Mouse (Mus musculus) neural tube, embryonic 13.5 days (tissue): ENCODE measurements around the gene Slc39a11. TPM values are rescaled to one million over a fixed set of nuclear protein-coding genes. Genes with fewer than 3 reads are reported as not detected.

Source experiments
- ATAC-seq: fragments of 200-750 bp; cut with Nextera tagmentation; 2 replicates; pipeline ENCODE4 v1.8.0; 2017; ENCODE audit warnings: low read depth, mild to moderate bottlenecking, moderate TSS enrichment, moderate library complexity
- H3K27ac ChIP-seq: fragments of 300-500 bp; sonication (generic); replicated peaks from 2 replicates; pipeline ENCODE4 v1.5.1; 2015; ENCODE audit warnings: moderate library complexity, mild to moderate bottlenecking, inconsistent platforms
- H3K27me3 ChIP-seq: fragments of 300-500 bp; sonication (generic); 2 replicates; pipeline ENCODE4 v1.6.1; 2015; ENCODE audit warnings: mild to moderate bottlenecking, inconsistent platforms
- H3K36me3 ChIP-seq: fragments of 300-500 bp; sonication (generic); 2 replicates; pipeline ENCODE4 v1.6.1; 2015; ENCODE audit warnings: mild to moderate bottlenecking, inconsistent platforms
- H3K4me1 ChIP-seq: fragments of 300-500 bp; sonication (generic); replicated peaks from 2 replicates; pipeline ENCODE4 v1.6.1; 2015; ENCODE audit warnings: inconsistent platforms
- H3K4me2 ChIP-seq: fragments of 300-500 bp; sonication (generic); 2 replicates; pipeline ENCODE4 v1.6.1; 2015; ENCODE audit warnings: inconsistent platforms, mild to moderate bottlenecking, moderate library complexity
- H3K4me3 ChIP-seq: fragments of 300-500 bp; sonication (generic); 2 replicates; pipeline ENCODE4 v1.5.1; 2015; ENCODE audit warnings: mild to moderate bottlenecking, inconsistent platforms
- H3K9ac ChIP-seq: fragments of 300-500 bp; sonication (generic); 2 replicates; pipeline ENCODE4 v1.6.1; 2015; ENCODE audit warnings: moderate library complexity, mild to moderate bottlenecking, inconsistent platforms
- H3K9me3 ChIP-seq: fragments of 300-500 bp; sonication (generic); 2 replicates; pipeline ENCODE4 v1.6.1; 2016; ENCODE audit warnings: inconsistent platforms
- WGBS: fragments of 180-500 bp; shearing (Covaris S2); methylation state at CpG from one replicate; pipeline ENCODE4 v1.1.7; 2015; 5-methylcytosine and 5-hydroxymethylcytosine counted together
- polyA plus RNA-seq: library from polyadenylated mRNA; unstranded; fragments of >200 nt; fragmentation: Nextera tagmentation; extraction: Ambion mirVana; gene quantifications from 2 replicates; pipeline ENCODE4 v1.2.1, GENCODE M21; 2015

Gene Slc39a11
- polyA plus RNA-seq, 1 experiment from 2014 or later: 26.8 TPM

DNA sequence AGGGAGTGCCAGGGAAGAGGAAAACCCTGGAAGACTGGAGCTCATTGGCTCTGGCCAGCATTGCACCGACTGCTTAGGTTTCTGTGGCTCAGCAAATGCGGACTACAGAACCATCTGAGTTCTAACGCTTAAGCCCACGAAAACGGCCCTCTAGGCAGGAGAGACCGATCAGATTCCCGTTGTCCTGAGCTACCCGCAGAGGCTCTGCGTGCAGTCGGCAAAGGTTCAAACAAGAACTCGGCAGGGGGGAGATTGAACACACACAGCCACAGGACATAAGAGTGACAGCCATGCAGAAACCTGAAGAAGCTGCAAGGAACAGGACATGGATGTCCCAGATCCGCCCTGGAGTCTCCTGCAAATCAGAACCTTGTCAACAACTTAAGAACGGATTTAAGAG, 286.1 kb downstream of the Slc39a11 start:
- Histone ChIP-seq H3K9me3 (no peaks in the 10 kb centered on the region), H3K27me3 (no peaks in the 10 kb centered on the region), H3K4me3 (no peak overlapping the region), H3K9ac (no peak overlapping the region), H3K4me1 (peaks cover 26% of the 10 kb centered on the region), H3K36me3 (no peaks in the 10 kb centered on the region), H3K27ac (no peak overlapping the region), H3K4me2 (no peak overlapping the region)
- no peak for ATAC-seq
- WGBS: 28% methylated on average over 13 of the region's 13 CpGs

DNA sequence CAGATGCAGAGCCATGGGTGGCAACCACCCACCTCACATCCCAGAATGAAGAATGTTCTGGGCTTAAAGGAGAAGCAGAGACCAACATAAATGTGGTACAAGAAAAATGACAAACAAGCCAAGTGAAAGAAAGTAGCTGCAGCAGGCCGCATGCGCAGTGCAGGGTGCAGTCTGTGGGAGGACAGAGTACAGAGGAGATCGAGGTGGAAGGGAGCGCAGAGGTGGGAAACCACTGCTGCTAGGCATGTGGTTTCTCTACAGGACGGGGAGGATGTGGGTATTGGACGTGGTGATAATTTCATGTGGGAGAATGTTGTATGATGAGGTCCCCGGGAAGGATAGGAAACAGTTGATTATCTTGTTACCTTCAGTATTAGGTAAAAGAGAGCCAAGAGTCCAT, 287.3 kb downstream of the Slc39a11 start:
- 94% methylated on average over 7 of the region's 7 CpGs for WGBS

DNA sequence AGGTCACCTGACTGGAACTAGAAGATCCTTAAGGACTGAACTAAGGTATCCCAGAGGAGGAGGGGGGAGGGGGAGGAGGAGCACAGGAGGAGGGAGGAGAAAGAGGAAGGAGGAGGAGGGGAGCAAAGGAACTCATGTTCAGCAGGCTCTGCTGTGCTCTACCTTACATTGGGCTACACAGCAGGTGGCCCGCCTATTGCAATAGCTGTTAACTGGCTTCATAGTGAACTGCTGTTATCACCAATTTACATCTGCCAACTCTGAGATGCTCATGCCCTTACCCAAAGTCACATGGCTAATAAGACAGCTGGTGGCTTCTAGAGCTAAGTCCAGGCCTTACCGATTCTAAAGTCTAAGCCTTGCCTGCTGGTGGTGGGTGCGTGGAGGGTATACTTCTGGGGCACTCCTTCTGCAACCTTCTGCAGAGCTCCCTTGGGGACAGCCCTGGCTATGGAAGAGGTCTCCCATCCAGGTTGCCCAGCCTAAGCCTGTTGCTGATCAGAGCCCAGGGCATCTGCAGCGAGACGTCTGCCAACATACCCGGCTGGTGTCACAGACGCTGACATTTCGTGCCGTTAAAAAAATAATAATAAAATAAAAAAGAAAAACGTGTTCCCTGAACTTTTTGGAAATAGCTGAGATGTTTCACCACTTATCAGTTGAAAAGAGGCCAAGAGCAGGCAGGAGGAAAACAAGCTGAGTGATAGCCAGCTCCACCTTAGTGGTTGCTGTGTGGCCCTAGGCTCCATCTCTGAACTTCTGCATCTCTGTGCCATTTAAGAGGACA, 289.6 kb downstream of the Slc39a11 start:
- H3K4me3 ChIP-seq: no peak overlapping the region
- ATAC-seq: no peak
- no peaks in the 10 kb centered on the region for H3K36me3 ChIP-seq
- H3K9me3 ChIP-seq: no peaks in the 10 kb centered on the region
- peaks cover 15% of the 10 kb centered on the region for H3K4me1 ChIP-seq
- H3K4me2 ChIP-seq: no peak overlapping the region
- H3K27me3 ChIP-seq: no peaks in the 10 kb centered on the region
- no peak overlapping the region for H3K27ac ChIP-seq
- no peak overlapping the region for H3K9ac ChIP-seq
- WGBS: 88% methylated on average over 10 of the region's 10 CpGs

More for the DNA sequence above, 287.3 kb downstream of the Slc39a11 start:
- H3K9me3 ChIP-seq: no peaks in the 10 kb centered on the region
- no peaks in the 10 kb centered on the region for H3K36me3 ChIP-seq
- H3K27me3 ChIP-seq: no peaks in the 10 kb centered on the region
- peaks cover 18% of the 10 kb centered on the region for H3K4me1 ChIP-seq
- H3K9ac ChIP-seq: no peak overlapping the region
- no peak for ATAC-seq
- no peak overlapping the region for H3K27ac ChIP-seq
- no peak overlapping the region for H3K4me2 ChIP-seq
- H3K4me3 ChIP-seq: no peak overlapping the region

DNA sequence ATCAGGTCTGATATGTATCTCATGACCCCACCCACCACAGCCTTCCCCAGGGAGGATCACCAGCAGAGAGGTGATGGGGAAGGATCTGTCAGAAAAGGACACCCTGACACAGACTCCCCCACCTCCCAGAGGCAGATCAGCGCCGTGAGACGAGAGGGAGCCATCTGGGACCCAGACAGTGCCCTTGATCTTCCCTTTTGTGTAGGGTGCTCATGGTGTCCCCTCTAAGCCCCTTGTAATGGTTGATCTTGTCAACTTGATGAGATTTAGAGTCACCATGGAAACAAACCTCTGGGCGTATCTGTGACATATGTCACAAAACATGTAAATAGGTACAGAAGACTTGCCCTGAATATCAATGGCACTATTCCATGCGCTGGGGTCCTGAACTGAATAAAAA, 293.9 kb downstream of the Slc39a11 start:
- Histone ChIP-seq H3K9me3 (no peaks in the 10 kb centered on the region), H3K4me2 (no peak overlapping the region), H3K36me3 (no peaks in the 10 kb centered on the region), H3K4me1 (peaks cover 16% of the 10 kb centered on the region), H3K27ac (no peak overlapping the region), H3K9ac (no peak overlapping the region), H3K27me3 (no peaks in the 10 kb centered on the region), H3K4me3 (no peak overlapping the region)
- WGBS: 57% methylated on average over 5 of the region's 5 CpGs
- no peak for ATAC-seq

DNA sequence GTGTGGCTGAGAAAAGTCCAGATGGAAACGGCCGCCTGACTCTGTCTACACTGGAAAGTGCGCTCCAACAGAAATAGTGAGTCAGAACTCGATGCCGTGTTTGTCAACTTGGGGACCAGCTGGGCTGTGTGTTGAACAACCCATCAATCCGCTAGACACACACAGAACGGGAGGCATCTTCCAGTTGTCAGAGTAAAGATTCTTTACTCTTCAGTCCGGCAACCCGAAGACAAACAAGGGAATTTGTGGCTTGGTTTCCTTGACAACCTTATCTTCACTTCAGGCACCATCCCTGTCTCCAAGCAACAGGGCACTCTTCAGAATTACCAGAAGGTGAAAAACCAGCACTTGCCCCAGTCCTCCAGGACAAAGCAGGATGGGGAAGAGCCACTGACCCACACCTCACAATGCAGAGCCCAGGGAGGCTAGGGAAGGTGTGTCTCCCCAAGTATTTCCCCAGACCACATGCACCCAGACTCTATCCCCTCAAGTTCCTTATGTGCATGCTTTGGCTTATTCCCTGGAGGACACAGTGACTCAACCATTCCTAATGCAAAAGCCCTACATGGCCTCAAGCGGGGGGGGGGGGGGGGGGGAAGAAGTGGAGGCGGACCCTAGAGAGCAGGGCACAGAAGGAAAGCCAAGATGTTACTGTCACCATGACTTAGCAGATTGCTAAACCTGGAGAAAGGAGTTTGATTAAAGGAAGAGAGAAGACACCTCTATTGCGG, 297.6 kb downstream of the Slc39a11 start:
- Histone ChIP-seq H3K9me3 (peaks cover 11% of the 10 kb centered on the region), H3K4me1 (peaks cover 21% of the 10 kb centered on the region), H3K27me3 (no peaks in the 10 kb centered on the region), H3K4me3 (no peak overlapping the region), H3K27ac (no peak overlapping the region), H3K36me3 (no peaks in the 10 kb centered on the region), H3K4me2 (no peak overlapping the region), H3K9ac (no peak overlapping the region)
- no peak for ATAC-seq
- 57% methylated on average over 11 of the region's 12 CpGs for WGBS

DNA sequence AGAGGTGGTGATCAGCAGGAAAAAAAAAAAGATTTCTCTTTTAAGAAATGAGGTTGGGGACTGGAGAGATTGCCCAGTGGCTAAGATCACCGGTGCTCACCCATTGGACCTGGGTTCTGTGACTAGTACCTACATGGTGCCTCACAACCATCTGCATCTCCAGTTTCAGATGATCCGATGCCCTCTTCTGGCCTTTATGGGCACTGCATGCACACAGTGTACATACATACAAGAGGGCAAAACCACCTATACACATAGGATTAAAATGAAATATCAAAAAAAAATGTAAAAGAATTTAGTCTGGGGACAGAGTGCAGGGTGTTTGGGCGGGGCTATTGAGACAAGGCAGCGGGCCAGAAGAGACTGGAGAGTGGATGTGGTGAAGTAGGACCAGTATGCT, 299.3 kb downstream of the Slc39a11 start:
- Histone ChIP-seq H3K27ac (no peak overlapping the region), H3K4me3 (no peak overlapping the region), H3K36me3 (no peaks in the 10 kb centered on the region), H3K27me3 (no peaks in the 10 kb centered on the region), H3K4me2 (no peak overlapping the region), H3K9me3 (peaks cover 11% of the 10 kb centered on the region), H3K9ac (no peak overlapping the region), H3K4me1 (peaks cover 24% of the 10 kb centered on the region)
- no peak for ATAC-seq
- whole genome bisulfite sequencing: 91% methylated on average over 4 of the region's 4 CpGs

DNA sequence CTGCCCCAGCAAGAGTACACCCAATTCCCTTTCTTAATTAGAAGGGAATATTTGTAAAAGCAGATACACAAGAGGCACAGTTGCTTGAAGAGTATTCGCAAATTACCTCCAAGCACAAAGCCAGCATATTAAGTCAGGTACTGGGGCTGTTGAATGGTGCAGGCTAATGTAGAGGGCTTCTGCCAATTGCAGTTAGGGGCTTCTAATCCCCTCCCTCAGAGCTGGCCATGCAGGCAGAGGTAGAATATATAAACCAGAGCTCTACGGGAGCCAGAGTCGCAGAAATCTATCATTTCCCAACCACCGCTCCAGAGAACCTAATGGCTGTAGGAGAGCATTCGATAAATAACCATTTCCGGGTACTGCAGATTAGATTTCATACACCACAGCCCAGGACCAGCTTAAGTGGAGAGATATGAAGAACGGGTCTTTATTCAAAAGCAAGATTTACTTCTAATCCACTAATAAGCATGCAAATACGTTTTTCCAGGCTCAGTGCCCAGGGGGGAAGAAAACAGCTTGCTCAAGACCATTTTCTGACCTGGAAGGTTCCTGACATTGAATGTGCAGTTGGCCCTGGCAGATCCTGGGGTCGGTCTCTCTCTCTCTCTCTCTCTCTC, 302.9 kb downstream of the Slc39a11 start:
- H3K4me1 ChIP-seq: peaks cover 22% of the 10 kb centered on the region
- peaks cover 11% of the 10 kb centered on the region for H3K9me3 ChIP-seq
- no peaks in the 10 kb centered on the region for H3K27me3 ChIP-seq
- H3K9ac ChIP-seq: no peak overlapping the region
- no peak overlapping the region for H3K4me3 ChIP-seq
- 61% methylated on average over 9 of the region's 9 CpGs for WGBS
- peaks cover under 1% of the 10 kb centered on the region; the same call in 1 of the 2 replicates for H3K36me3 ChIP-seq
- ATAC-seq: no peak
- peak overlapping the region; percentile 68 for H3K27ac ChIP-seq
- no peak overlapping the region for H3K4me2 ChIP-seq

DNA sequence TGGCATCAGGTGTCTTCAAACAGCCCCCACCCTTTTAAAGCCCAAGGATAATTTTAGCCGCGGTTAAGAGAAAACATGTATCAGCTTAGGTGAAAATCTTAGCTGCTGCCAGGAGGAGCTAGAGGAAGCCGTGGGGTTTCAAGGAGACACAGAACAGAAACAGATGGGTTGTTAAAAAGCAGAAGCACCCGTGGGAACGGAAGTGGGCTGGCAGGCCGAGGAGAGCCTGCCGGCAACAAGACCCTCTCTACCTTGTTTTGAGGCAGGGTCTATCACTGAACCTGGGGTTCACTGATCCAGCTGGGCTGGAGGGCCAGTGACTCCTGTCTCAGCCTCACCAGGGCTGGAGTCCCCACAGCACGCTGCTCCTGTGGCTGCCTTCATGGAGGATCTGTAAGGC, 310.1 kb downstream of the Slc39a11 start:
- Histone ChIP-seq H3K4me1 (peaks cover 10% of the 10 kb centered on the region; the same call in 1 of the 2 replicates), H3K9me3 (no peaks in the 10 kb centered on the region; the same call in 1 of the 2 replicates), H3K4me3 (no peak overlapping the region), H3K27me3 (no peaks in the 10 kb centered on the region), H3K36me3 (peaks cover 7% of the 10 kb centered on the region; the same call in 1 of the 2 replicates), H3K27ac (no peak overlapping the region), H3K4me2 (no peak overlapping the region), H3K9ac (no peak overlapping the region)
- ATAC-seq: no peak
- 75% methylated on average over 8 of the region's 8 CpGs for WGBS

DNA sequence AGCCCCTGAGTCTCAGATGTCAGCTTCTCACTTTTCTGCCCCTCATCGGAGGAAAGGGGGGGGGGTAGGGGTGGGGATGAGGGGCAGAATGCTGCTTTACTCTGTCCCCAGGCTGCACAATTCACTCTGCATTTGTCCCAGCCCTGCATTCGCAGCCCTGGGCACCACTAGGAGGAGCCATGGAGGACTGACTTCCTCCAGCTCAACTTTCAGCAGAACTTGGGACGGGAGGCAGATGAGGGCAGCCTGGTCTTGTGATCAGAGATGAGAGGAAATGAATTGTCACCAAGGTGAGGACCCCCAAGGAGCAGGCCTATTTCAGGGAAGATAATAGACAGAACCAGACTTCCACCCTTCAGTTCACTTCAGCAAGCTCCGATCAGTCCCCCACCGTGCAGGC, 311.3 kb downstream of the Slc39a11 start:
- ATAC-seq: no peak
- no peak overlapping the region for H3K27ac ChIP-seq
- WGBS: 64% methylated on average over 5 of the region's 5 CpGs
- H3K9me3 ChIP-seq: no peaks in the 10 kb centered on the region; the same call in 1 of the 2 replicates
- no peak overlapping the region for H3K9ac ChIP-seq
- peaks cover 7% of the 10 kb centered on the region; the same call in 1 of the 2 replicates for H3K36me3 ChIP-seq
- no peaks in the 10 kb centered on the region for H3K27me3 ChIP-seq
- no peak overlapping the region for H3K4me3 ChIP-seq
- no peak overlapping the region for H3K4me2 ChIP-seq
- peaks cover 18% of the 10 kb centered on the region; the same call in 1 of the 2 replicates for H3K4me1 ChIP-seq

DNA sequence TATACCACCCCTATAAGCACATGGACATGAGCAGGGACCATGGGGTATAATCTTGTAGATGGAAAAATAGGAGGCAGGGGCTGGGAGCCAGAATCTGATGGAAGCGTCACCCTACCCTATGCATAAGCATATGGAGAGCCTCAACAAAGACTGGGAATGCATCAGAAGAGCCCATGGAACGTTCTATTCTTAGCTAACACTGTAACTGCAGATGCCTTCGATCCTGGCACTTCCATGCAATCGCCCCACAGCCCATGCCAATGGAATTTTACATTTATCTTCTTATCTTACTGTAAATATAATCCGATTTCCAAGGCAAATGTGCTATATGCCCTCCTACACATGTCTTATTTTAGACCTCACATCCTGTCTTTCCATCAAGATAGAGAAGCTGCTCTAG, 314.2 kb downstream of the Slc39a11 start:
- Histone ChIP-seq H3K27me3 (0 out of 2 replicates have a peak, but pooled peaks cover 2% of the 10 kb centered on the region), H3K27ac (no peak overlapping the region), H3K36me3 (no peaks in the 10 kb centered on the region), H3K4me3 (no peak overlapping the region), H3K4me2 (no peak overlapping the region), H3K9ac (no peak overlapping the region), H3K9me3 (no peaks in the 10 kb centered on the region), H3K4me1 (peaks cover 19% of the 10 kb centered on the region; the same call in 1 of the 2 replicates)
- 93% methylated on average over 5 of the region's 5 CpGs for WGBS
- no peak for ATAC-seq

DNA sequence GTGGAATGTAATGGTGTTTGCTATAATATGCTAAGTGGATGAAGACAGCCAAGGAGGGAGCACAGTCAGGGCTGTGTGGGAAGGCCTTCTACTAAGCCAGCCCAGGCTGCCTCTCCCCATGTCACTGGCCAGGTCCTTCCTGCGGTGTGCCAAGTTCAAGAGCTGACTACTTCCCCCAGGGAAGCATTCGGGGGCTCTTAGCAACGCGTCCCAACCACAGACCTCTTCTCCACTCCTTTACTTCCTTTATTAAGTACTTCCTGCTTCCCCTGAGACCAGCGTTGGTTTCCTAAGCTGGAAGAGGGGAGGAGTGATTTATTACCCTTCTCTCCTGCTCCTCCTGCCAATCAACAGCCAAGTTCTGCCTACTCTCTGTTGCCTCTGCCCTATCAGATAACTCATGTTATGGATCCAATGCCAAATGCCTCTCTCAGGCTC, 315.4 kb downstream of the Slc39a11 start:
- Histone ChIP-seq H3K36me3 (no peaks in the 10 kb centered on the region), H3K9ac (no peak overlapping the region), H3K4me1 (peaks cover 29% of the 10 kb centered on the region; the same call in 1 of the 2 replicates), H3K27me3 (0 out of 2 replicates have a peak, but pooled peaks cover 2% of the 10 kb centered on the region), H3K9me3 (no peaks in the 10 kb centered on the region), H3K27ac (no peak overlapping the region), H3K4me2 (no peak overlapping the region), H3K4me3 (no peak overlapping the region)
- WGBS: 45% methylated on average over 5 of the region's 5 CpGs
- no peak for ATAC-seq

DNA sequence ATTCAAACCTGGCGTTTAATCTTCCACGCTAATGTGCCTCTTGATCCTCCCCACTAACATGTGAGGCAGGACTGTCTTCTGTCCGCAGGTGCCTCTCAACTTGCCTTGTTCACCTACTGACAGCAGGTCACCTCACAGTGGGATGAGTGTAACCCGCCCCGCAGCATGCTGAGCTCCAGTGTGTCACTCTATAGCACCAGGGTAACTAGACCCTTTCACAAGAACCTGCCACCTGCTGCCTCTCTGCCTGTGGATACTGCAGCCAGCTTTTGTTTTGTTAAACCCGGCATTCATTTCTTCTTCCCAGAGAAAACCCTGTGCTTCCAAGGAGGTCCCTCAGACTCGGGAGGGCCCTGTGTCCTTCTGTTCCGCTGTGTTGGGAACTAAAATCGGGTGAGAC, 316.3 kb downstream of the Slc39a11 start:
- whole genome bisulfite sequencing: 38% methylated on average over 9 of the region's 9 CpGs
- 0 out of 2 replicates have a peak, but pooled peaks cover 2% of the 10 kb centered on the region for H3K27me3 ChIP-seq
- no peak overlapping the region for H3K27ac ChIP-seq
- peaks cover 29% of the 10 kb centered on the region; the same call in 1 of the 2 replicates for H3K4me1 ChIP-seq
- H3K9me3 ChIP-seq: no peaks in the 10 kb centered on the region
- H3K4me3 ChIP-seq: no peak overlapping the region
- no peaks in the 10 kb centered on the region for H3K36me3 ChIP-seq
- no peak for ATAC-seq
- H3K9ac ChIP-seq: no peak overlapping the region
- no peak overlapping the region for H3K4me2 ChIP-seq
